Mouse (Mus musculus) stomach, postnatal 0 days (tissue): ENCODE measurements around the gene Clba1.

ENCODE experiments used
- CTCF ChIP-seq: IDR thresholded peaks from 2 replicates; pipeline ENCODE4 v1.5.1; 2016; ENCODE audit warnings: antibody characterized with exemption, low read depth, mild to moderate bottlenecking, moderate library complexity
- EP300 ChIP-seq: optimal IDR thresholded peaks from 2 replicates; pipeline ENCODE3; 2016; ENCODE audit warnings: antibody characterized with exemption

- TF ChIP-seq EP300, result no peak
- no peak for TF ChIP-seq CTCF
Measured at GRCm38 (mm10) chr12:112820401-112820999, 11.8 kb downstream of the Clba1 start.
